Comparison of ENCODE assay signal across 9 mouse cellular contexts in the genomic region with DNA sequence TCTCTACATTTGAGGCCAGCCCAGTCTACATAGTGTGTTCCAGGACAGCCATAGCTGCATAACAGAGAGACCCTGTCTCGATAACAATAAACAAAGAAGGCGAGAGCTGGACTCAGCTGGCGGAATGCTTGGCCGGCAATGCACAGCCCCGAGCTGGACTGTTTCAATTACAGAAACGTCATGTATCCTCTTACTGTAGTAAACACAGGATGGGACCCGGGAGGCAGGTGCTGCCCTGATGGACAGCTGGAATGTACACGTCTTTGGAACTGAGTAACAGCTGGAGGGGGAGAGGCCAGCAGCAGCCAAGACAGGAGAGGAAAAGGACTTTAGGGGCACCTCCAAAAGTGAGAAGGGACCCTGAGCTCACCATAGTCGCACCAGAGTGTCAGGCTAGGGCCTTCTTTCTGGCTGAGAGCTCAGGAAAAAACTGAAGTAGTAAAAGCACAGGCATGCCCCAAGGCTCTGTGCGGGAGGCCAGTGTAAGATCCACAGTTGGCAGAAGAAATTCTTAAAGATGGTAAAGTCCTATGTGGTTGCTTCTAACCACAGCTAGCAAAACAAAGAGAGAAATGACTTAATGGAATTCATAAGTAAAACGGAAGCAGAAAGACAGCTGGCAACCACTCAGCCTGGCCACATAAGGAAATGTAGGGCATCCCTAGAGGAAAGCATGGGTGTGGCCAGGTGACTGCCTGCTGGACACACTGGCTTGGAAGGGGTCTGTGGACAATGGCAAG.
A peak's percentile ranks its signal among the peaks of the same experiment; 100 is the strongest.
DNase-seq lines count a peak whose midpoint lies in the region; ATAC-seq lines count a peak whose summit lies in the region.
"Had no signal": no experiment of that assay in that cellular context is flagged by ENCODE, and none has a peak within 500 bp of the region (broad histone marks: within the 10 kb centered on the region; RNA-seq: fewer than 3 reads in every experiment).

No protein-coding gene starts in this region.

- no peak overlapping the region for H3K4me3 ChIP-seq in hindbrain, embryonic 12.5 days
- H3K4me3 ChIP-seq in megakaryocyte, embryonic 14.5 days (replicated peaks), result peak overlapping the region; percentile 82
- H3K4me3 ChIP-seq: erythroblast, embryonic 14.5 days had no signal

- no peak overlapping the region for H3K9ac ChIP-seq in hindbrain, embryonic 12.5 days

- H3K27ac ChIP-seq in hindbrain, embryonic 12.5 days, result peak overlapping the region; percentile 49

- H3K9me3 ChIP-seq in hindbrain, embryonic 12.5 days (replicated peaks), result no peaks in the 10 kb centered on the region
- no peaks in the 10 kb centered on the region for H3K9me3 ChIP-seq in megakaryocyte, embryonic 14.5 days

- no peaks in the 10 kb centered on the region for H3K27me3 ChIP-seq in hindbrain, embryonic 12.5 days
- no peaks in the 10 kb centered on the region for H3K27me3 ChIP-seq in megakaryocyte, embryonic 14.5 days (replicated peaks)

- no peak overlapping the region for H3K4me2 ChIP-seq in hindbrain, embryonic 12.5 days (replicated peaks)

- peaks cover 27% of the 10 kb centered on the region for H3K4me1 ChIP-seq in hindbrain, embryonic 12.5 days
- H3K4me1 ChIP-seq in megakaryocyte, embryonic 14.5 days, result peaks cover 98% of the 10 kb centered on the region

- H3K36me3 ChIP-seq in hindbrain, embryonic 12.5 days, result no peaks in the 10 kb centered on the region
- H3K36me3 ChIP-seq in megakaryocyte, embryonic 14.5 days (replicated peaks; ENCODE audit: low read length), result peaks cover 78% of the 10 kb centered on the region

- DNase-seq in layer of hippocampus, adult 9-11 months, result peak; percentile 51
- no peak for DNase-seq in layer of hippocampus, postnatal 14 days (ENCODE audit: low spot score in 2 of 2)
- no peak for DNase-seq in urinary bladder, adult 2 months (ENCODE audit: low spot score)
- no peak for DNase-seq in urinary bladder, postnatal 4 days (ENCODE audit: low spot score in 2 of 2)

- ATAC-seq in activated CD4-positive, CD25-positive, alpha-beta regulatory T cell, adult 4 months, result peak; percentile 80
- peak; percentile 39; the same call in 1 of the 2 replicates for ATAC-seq in hindbrain, embryonic 12.5 days (ENCODE audit: low FRiP score)
- no peak for ATAC-seq in erythroblast, adult 5-6 weeks (replicated peaks; ENCODE audit: low FRiP score, poor library complexity, severe bottlenecking)

- WGBS in hindbrain, embryonic 12.5 days, result 56% methylated on average over 11 of the region's 11 CpGs
